Mouse (Mus musculus): ENCODE data around the gene Eif3a. TPM values are rescaled to one million over a fixed set of nuclear protein-coding genes. Genes with fewer than 3 reads are reported as not detected.

The Eif3a gene
- polyA plus RNA-seq, 1 experiment from 2014 or later: 186 TPM

DNA sequence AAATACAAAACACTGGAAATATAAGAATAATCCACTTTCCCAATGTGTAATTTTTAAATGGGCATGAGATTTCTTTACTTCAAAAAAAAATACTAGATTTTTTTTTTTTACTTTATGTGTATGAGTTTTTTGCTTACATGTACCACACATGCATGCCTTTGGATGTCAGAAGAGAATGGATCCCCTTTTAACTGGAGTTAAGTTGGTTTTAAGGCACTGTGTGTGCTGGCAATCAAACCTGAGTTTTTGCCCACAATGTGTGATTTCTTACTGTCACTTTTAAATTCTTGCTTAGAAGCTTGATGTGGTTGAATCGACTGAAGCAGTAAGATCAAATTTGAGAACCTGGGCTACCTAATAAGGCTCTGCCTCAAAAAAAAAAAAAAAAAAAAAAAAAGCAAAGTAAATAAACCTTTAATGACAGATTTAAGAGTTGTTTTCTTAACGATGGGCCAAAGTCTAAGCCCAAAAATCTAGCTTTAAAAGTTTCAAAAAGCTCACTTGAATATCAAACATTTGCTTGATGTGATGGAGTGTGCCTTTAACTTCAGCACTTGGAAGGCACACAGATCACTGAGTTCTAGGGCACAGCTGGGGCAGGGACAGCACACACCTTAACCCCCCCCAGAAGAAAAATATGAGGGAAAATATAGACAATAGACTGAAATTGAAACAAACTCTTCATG, 2.9 kb downstream of the Eif3a start:
- no peaks in the 10 kb centered on the region for H3K27me3 ChIP-seq (ENCODE audit: control insufficient read depth, insufficient read depth, low read length)
- no peak overlapping the region for H3K9ac ChIP-seq (replicated peaks; ENCODE audit: low read depth, low read length)
- H3K9me3 ChIP-seq (ENCODE audit: control insufficient read depth, low read depth, low read length): no peaks in the 10 kb centered on the region
- peak overlapping the region; percentile 100; the same call in 1 of the 2 replicates for H3K4me3 ChIP-seq (ENCODE audit: low read depth, low read length)
- ATAC-seq (ENCODE audit: insufficient number of reproducible peaks, insufficient read depth, low FRiP score, low read depth): no peak
- H3K36me3 ChIP-seq (ENCODE audit: control insufficient read depth, insufficient read depth, low read length): no peaks in the 10 kb centered on the region
- WGBS: 44% methylated on average over 2 of the region's 2 CpGs
- no peak overlapping the region for H3K27ac ChIP-seq (ENCODE audit: low read length)
- peak overlapping the region; percentile 82 for H3K4me2 ChIP-seq (replicated peaks; ENCODE audit: low read depth, low read length)
- H3K4me1 ChIP-seq (ENCODE audit: control insufficient read depth, insufficient read depth, low read length): peaks cover 11% of the 10 kb centered on the region

DNA sequence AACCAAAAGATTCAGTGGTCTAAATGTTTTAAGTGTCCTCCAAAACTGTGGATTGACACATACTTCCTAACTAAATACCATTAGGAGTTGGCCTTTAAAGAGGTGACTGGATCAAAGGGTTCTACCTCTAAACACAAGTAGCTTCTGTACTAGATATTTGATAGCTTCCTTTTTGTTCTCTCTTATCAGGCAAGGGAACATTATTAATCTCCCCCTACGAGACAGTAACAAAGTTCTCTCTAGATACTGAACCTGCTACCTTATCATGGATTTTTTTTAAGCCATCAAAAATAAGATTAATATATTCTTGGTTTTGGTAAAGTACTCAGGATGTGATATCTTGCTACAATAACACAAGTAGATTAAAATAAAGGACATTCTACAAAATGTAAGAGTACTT, 5.7 kb downstream of the Eif3a start:
- Histone ChIP-seq H3K4me3 (ENCODE audit: low read depth, low read length) (no peak overlapping the region), H3K9me3 (ENCODE audit: control insufficient read depth, low read depth, low read length) (no peaks in the 10 kb centered on the region), H3K27ac (ENCODE audit: low read length) (no peak overlapping the region), H3K27me3 (ENCODE audit: control insufficient read depth, insufficient read depth, low read length) (no peaks in the 10 kb centered on the region), H3K4me1 (ENCODE audit: control insufficient read depth, insufficient read depth, low read length) (peaks cover 11% of the 10 kb centered on the region), H3K36me3 (ENCODE audit: control insufficient read depth, insufficient read depth, low read length) (peaks cover 19% of the 10 kb centered on the region), H3K4me2 (replicated peaks; ENCODE audit: low read depth, low read length) (no peak overlapping the region), H3K9ac (replicated peaks; ENCODE audit: low read depth, low read length) (no peak overlapping the region)
- no peak for ATAC-seq (ENCODE audit: insufficient number of reproducible peaks, insufficient read depth, low FRiP score, low read depth)
- WGBS: 21% methylated on average over 1 of the region's 1 CpGs

GRCm38 (mm10) chr19:60782034-60782433, 8.4 kb downstream of the Eif3a start:
- Histone ChIP-seq H3K27me3 (ENCODE audit: control insufficient read depth, insufficient read depth, low read length) (no peaks in the 10 kb centered on the region), H3K4me2 (replicated peaks; ENCODE audit: low read depth, low read length) (no peak overlapping the region), H3K9ac (replicated peaks; ENCODE audit: low read depth, low read length) (no peak overlapping the region), H3K36me3 (ENCODE audit: control insufficient read depth, insufficient read depth, low read length) (peaks cover 36% of the 10 kb centered on the region), H3K4me3 (ENCODE audit: low read depth, low read length) (no peak overlapping the region), H3K9me3 (ENCODE audit: control insufficient read depth, low read depth, low read length) (no peaks in the 10 kb centered on the region), H3K27ac (ENCODE audit: low read length) (no peak overlapping the region), H3K4me1 (ENCODE audit: control insufficient read depth, insufficient read depth, low read length) (peaks cover 7% of the 10 kb centered on the region; the same call in 1 of the 2 replicates)
- ATAC-seq (ENCODE audit: insufficient number of reproducible peaks, insufficient read depth, low FRiP score, low read depth): no peak
- WGBS: 88% methylated on average over 3 of the region's 3 CpGs

GRCm38 (mm10) chr19:60773366-60773765, 17.1 kb downstream of the Eif3a start:
- no peak overlapping the region for H3K27ac ChIP-seq (ENCODE audit: low read length)
- 89% methylated on average over 6 of the region's 6 CpGs for WGBS

DNA sequence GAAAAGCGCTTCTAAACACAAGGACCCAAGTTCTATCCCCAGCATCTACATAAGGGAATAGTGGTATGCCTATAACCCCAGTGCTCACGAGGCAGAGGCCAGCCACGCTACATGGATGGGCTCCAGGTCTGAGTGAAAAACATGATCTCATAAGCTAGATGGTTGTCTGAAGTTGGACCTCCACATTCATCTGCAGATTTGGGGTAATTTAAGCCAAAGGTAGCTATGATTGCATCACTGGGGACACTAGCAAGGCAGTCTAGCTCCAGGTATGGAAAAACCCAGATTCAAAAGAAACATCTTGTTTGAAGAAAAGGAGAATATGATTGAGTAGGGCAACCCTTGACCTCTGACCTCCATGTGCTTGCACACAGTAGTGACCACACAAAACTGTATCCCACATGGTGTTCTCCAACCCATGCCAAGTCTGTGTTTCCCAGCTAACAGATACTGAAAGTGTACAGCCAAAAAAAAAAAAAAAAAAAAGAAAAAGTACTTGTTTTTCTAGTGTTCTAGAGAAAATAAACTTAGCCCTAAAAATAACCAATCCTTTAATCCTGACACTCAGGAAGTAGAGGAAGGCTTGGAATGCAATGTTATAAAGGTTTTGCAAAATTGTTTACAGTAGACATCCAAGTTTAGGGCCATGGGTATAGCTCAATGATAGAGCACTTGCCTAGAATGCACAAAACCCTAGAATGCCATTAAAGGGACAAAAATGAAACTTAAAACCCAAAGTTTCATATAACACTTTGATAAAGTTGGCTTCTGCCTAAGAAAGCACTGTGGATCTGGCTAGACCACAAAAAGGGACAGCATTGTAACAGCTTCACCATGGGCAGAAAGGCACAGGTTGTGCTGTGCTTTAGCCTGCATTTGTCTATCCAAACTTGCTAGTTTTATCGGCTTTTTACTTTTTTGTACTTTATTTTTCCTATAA, 31.3 kb downstream of the Eif3a start:
- 76% methylated on average over 4 of the region's 4 CpGs for WGBS
- no peak overlapping the region for H3K9ac ChIP-seq (replicated peaks; ENCODE audit: low read depth, low read length)
- H3K27me3 ChIP-seq (ENCODE audit: control insufficient read depth, insufficient read depth, low read length): no peaks in the 10 kb centered on the region
- no peak overlapping the region for H3K27ac ChIP-seq (ENCODE audit: low read length)
- H3K4me3 ChIP-seq (ENCODE audit: low read depth, low read length): no peak overlapping the region
- peaks cover 34% of the 10 kb centered on the region for H3K36me3 ChIP-seq (ENCODE audit: control insufficient read depth, insufficient read depth, low read length)
- H3K4me1 ChIP-seq (ENCODE audit: control insufficient read depth, insufficient read depth, low read length): 0 out of 2 replicates have a peak, but pooled peaks cover 4% of the 10 kb centered on the region
- H3K9me3 ChIP-seq (ENCODE audit: control insufficient read depth, low read depth, low read length): no peaks in the 10 kb centered on the region
- ATAC-seq (ENCODE audit: insufficient number of reproducible peaks, insufficient read depth, low FRiP score, low read depth): no peak
- no peak overlapping the region for H3K4me2 ChIP-seq (replicated peaks; ENCODE audit: low read depth, low read length)

More at GRCm38 (mm10) chr19:60773366-60773765, 17.1 kb downstream of the Eif3a start:
- ATAC-seq (ENCODE audit: insufficient number of reproducible peaks, insufficient read depth, low FRiP score, low read depth): no peak
- no peak overlapping the region for H3K9ac ChIP-seq (replicated peaks; ENCODE audit: low read depth, low read length)
- peaks cover 84% of the 10 kb centered on the region for H3K36me3 ChIP-seq (ENCODE audit: control insufficient read depth, insufficient read depth, low read length)
- no peak overlapping the region for H3K4me2 ChIP-seq (replicated peaks; ENCODE audit: low read depth, low read length)
- no peak overlapping the region for H3K4me3 ChIP-seq (ENCODE audit: low read depth, low read length)
- H3K9me3 ChIP-seq (ENCODE audit: control insufficient read depth, low read depth, low read length): no peaks in the 10 kb centered on the region
- H3K27me3 ChIP-seq (ENCODE audit: control insufficient read depth, insufficient read depth, low read length): no peaks in the 10 kb centered on the region
- H3K4me1 ChIP-seq (ENCODE audit: control insufficient read depth, insufficient read depth, low read length): no peaks in the 10 kb centered on the region

DNA sequence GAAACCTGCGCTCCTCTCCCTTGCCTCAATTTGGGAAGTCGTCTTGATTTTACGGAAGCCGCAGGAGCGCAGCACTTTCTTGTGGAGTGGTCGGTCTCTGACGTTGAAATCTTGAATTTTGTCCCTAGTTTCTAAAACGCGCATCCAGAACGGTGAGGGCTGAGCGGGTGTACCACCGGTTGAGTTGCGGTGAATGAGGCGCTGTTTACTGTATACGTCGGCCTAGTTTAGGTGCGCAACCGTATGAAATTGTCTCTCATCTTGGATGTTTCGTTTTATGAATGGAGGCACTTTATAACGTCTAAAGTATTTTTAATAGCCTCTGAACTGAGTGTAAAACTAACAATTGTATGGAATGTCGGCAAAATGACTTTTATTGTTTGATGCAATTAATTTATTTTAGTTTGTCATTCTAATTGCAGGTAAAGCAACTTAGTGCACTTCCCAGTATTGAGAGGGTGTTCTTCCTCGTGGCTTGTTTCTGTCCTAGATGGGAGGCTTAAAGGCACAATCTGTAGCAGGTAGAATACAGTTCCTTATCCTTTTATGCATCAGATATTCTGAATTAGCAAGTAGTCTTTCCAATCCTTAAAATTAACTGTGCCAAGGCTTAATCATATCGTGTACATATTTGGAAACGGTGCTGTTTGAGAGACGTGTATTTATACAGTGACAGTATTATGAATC, 33.2 kb downstream of the Eif3a start:
- H3K27ac ChIP-seq (ENCODE audit: low read length): no peak overlapping the region
- H3K4me3 ChIP-seq (ENCODE audit: low read depth, low read length): peak overlapping the region; percentile 69
- H3K4me2 ChIP-seq (replicated peaks; ENCODE audit: low read depth, low read length): peak overlapping the region; percentile 100
- H3K27me3 ChIP-seq (ENCODE audit: control insufficient read depth, insufficient read depth, low read length): no peaks in the 10 kb centered on the region
- no peak for ATAC-seq (ENCODE audit: insufficient number of reproducible peaks, insufficient read depth, low FRiP score, low read depth)
- 5% methylated on average over 25 of the region's 25 CpGs for WGBS
- no peaks in the 10 kb centered on the region for H3K9me3 ChIP-seq (ENCODE audit: control insufficient read depth, low read depth, low read length)
- peak overlapping the region; percentile 40; the same call in 1 of the 2 replicates for H3K9ac ChIP-seq (replicated peaks; ENCODE audit: low read depth, low read length)
- H3K4me1 ChIP-seq (ENCODE audit: control insufficient read depth, insufficient read depth, low read length): 0 out of 2 replicates have a peak, but pooled peaks cover 4% of the 10 kb centered on the region
- H3K36me3 ChIP-seq (ENCODE audit: control insufficient read depth, insufficient read depth, low read length): peaks cover 16% of the 10 kb centered on the region

GRCm38 (mm10) chr19:60756192-60757098, 34.0 kb downstream of the Eif3a start:
- no peak overlapping the region for H3K27ac ChIP-seq (ENCODE audit: low read length)
- H3K4me3 ChIP-seq (ENCODE audit: low read depth, low read length): peak overlapping the region; percentile 69
- H3K4me1 ChIP-seq (ENCODE audit: control insufficient read depth, insufficient read depth, low read length): 0 out of 2 replicates have a peak, but pooled peaks cover 4% of the 10 kb centered on the region
- H3K36me3 ChIP-seq (ENCODE audit: control insufficient read depth, insufficient read depth, low read length): peaks cover 12% of the 10 kb centered on the region
- H3K9me3 ChIP-seq (ENCODE audit: control insufficient read depth, low read depth, low read length): no peaks in the 10 kb centered on the region
- ATAC-seq (ENCODE audit: insufficient number of reproducible peaks, insufficient read depth, low FRiP score, low read depth): peak; percentile 59
- under 1% methylated on average over 96 of the region's 115 CpGs for WGBS
- no peaks in the 10 kb centered on the region for H3K27me3 ChIP-seq (ENCODE audit: control insufficient read depth, insufficient read depth, low read length)
- H3K4me2 ChIP-seq (replicated peaks; ENCODE audit: low read depth, low read length): peak overlapping the region; percentile 100
- H3K9ac ChIP-seq (replicated peaks; ENCODE audit: low read depth, low read length): peak overlapping the region; percentile 40

Data from stomach, embryonic 14.5 days (tissue).